Mouse (Mus musculus) hindbrain, embryonic 11.5 days (tissue): ENCODE measurements around the gene Gm20388. TPM values are rescaled to one million over a fixed set of nuclear protein-coding genes. Genes with fewer than 3 reads are reported as not detected.

Experiments used
- ATAC-seq: fragments of 200-750 bp; cut with Nextera tagmentation; 2 replicates; pipeline ENCODE4 v1.8.0; 2017; ENCODE audit warnings: mild to moderate bottlenecking, moderate TSS enrichment, moderate library complexity; ENCODE audit not compliant: low FRiP score
- DNase-seq: peaks from one replicate; pipeline ENCODE4 v3.0.0-alpha.2; 2015; ENCODE audit warnings: low spot score
- H3K27ac ChIP-seq: fragments of 300-500 bp; sonication (generic); 2 replicates; pipeline ENCODE4 v1.5.1; 2014; ENCODE audit warnings: mild to moderate bottlenecking, low read depth, low read length
- H3K27me3 ChIP-seq: fragments of 300-500 bp; sonication (generic); 2 replicates; pipeline ENCODE4 v1.6.1; 2014; ENCODE audit warnings: mild to moderate bottlenecking, low read length, moderate library complexity, mixed read lengths; ENCODE audit not compliant: control insufficient read depth, insufficient read depth
- H3K36me3 ChIP-seq: fragments of 300-500 bp; sonication (generic); 2 replicates; pipeline ENCODE4 v1.6.1; 2014; ENCODE audit warnings: mild to moderate bottlenecking, low read length, moderate library complexity, mixed read lengths; ENCODE audit not compliant: control insufficient read depth, insufficient read depth
- H3K4me1 ChIP-seq: fragments of 300-500 bp; sonication (generic); replicated peaks from 2 replicates; pipeline ENCODE4 v1.6.1; 2014; ENCODE audit warnings: low read length, mixed read lengths; ENCODE audit not compliant: control insufficient read depth, insufficient read depth
- H3K4me2 ChIP-seq: fragments of 300-500 bp; sonication (generic); replicated peaks from 2 replicates; pipeline ENCODE4 v1.6.1; 2014; ENCODE audit warnings: mild to moderate bottlenecking, low read depth, low read length
- H3K4me3 ChIP-seq: fragments of 300-500 bp; sonication (generic); 2 replicates; pipeline ENCODE4 v1.5.1; 2014; ENCODE audit warnings: low read depth, low read length
- H3K9ac ChIP-seq: fragments of 300-500 bp; sonication (generic); 2 replicates; pipeline ENCODE4 v1.6.1; 2014; ENCODE audit warnings: low read depth, low read length
- H3K9me3 ChIP-seq: fragments of 300-500 bp; sonication (generic); 2 replicates; pipeline ENCODE4 v1.6.1; 2016; ENCODE audit warnings: low read length; ENCODE audit not compliant: control insufficient read depth
- WGBS: fragments of 180-500 bp; shearing (Covaris S2); extraction: QIAGEN DNeasy Blood & Tissue Kit; methylation state at CpG from one replicate; pipeline ENCODE4 v1.1.7; 2014; 5-methylcytosine and 5-hydroxymethylcytosine counted together
- polyA plus RNA-seq: library from polyadenylated mRNA; unstranded; fragments of >200 nt; fragmentation: Nextera tagmentation; extraction: Ambion mirVana; gene quantifications from 2 replicates; pipeline ENCODE4 v1.2.1, GENCODE M21; 2014

Gm20388 gene
- polyA plus RNA-seq, 1 experiment from 2014 or later, result 11.8 TPM

DNA sequence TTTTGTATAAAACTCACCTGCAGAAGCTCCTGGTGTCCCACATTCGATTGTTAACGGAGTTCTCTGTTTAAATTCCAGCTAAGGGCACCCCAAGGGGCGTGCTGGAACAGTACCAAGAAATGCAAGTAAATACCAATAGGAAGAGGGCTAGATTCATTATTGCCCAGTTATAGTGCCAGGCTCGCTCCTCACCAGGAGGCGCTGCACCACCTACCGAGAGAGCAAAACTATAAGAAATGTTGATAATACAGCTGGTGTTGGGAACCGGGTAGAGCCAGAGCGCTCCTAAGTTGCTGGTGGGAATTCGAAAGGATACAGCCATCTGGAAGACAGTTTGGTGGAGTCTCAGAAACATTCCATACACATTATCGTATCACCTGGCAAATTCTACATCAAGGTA is 4167.4 kb downstream of the Gm20388 start:
- WGBS, result 91% methylated on average over 10 of the region's 10 CpGs
- Histone ChIP-seq H3K4me3 (no peak overlapping the region), H3K9ac (no peak overlapping the region), H3K4me1 (no peaks in the 10 kb centered on the region), H3K36me3 (no peaks in the 10 kb centered on the region), H3K27ac (no peak overlapping the region), H3K4me2 (no peak overlapping the region), H3K9me3 (no peaks in the 10 kb centered on the region), H3K27me3 (no peaks in the 10 kb centered on the region)
- ATAC-seq, result no peak
- no peak for DNase-seq

DNA sequence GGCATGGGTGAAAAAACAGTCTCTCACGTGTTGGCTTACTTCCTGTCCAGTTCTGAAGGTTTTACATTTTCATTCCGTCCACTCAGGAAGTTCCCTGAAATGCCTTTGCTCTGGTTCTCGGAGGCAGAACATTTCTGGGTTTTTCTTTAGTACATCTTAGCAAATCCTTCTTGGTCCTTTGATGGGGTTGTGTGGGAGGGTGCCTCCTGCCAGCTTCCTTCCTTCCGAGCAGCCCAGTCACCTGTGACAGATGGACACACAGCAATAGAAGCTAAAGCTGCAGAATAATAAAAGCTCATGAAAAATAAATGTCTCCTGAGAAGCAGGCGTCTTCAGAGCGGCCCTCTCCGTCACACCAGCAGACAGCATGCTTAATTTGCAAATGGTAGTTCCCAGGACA is 4168.3 kb downstream of the Gm20388 start:
- Histone ChIP-seq H3K9ac (no peak overlapping the region), H3K9me3 (no peaks in the 10 kb centered on the region)
- ATAC-seq, result no peak

DNA sequence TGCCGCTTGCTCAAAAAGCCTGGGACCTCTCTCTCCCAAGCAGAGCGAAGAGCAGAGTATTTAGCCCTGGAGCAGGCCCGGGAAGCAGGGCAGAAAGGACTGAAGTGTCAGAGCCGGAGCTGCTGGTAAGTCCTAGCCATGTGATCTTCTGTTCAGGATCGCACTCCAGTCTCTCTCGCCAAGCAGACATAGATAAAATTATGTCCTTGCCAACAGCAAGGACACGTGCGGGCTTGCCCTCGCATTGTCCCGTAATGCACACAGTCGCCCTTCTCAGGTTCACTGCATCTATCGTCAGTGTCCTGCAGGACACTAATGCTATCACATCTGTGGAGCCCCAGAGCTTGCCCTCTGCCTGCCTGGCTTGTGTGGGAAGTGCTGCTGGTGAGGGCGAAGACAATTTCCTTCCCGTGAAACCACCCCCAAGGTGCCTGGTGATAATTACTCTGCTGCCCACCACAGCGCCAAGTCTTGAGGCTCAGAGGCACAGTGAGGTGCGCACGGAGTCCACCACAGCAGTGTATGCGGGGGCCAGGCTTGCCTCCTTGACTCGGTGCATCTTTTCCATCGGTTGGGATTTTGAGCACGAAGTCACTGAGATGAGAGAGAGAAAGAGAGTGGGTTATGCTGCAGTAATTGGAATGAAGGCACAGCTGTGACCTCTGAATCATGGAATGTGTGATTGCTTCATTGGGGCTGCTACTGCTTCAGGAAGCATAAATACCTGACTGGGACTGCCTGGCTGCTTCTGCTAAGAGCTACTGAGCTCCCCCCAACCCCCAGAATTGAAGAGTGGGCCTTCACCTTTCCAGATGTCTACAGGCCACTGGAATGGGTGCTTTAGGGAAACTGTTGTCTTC is 4170.1 kb downstream of the Gm20388 start:
- DNase-seq, result no peak
- no peak overlapping the region for H3K4me2 ChIP-seq
- H3K27ac ChIP-seq, result no peak overlapping the region
- no peak overlapping the region for H3K4me3 ChIP-seq
- no peaks in the 10 kb centered on the region for H3K36me3 ChIP-seq
- H3K9ac ChIP-seq, result no peak overlapping the region
- H3K4me1 ChIP-seq, result no peaks in the 10 kb centered on the region
- no peaks in the 10 kb centered on the region for H3K27me3 ChIP-seq
- WGBS, result 86% methylated on average over 21 of the region's 21 CpGs
- no peaks in the 10 kb centered on the region for H3K9me3 ChIP-seq
- ATAC-seq, result no peak

More for the DNA sequence above, 4168.3 kb downstream of the Gm20388 start:
- H3K27ac ChIP-seq, result no peak overlapping the region
- H3K4me3 ChIP-seq, result no peak overlapping the region
- 69% methylated on average over 7 of the region's 7 CpGs for WGBS
- H3K4me1 ChIP-seq, result no peaks in the 10 kb centered on the region
- no peaks in the 10 kb centered on the region for H3K27me3 ChIP-seq
- H3K36me3 ChIP-seq, result no peaks in the 10 kb centered on the region
- DNase-seq, result no peak
- H3K4me2 ChIP-seq, result no peak overlapping the region

DNA sequence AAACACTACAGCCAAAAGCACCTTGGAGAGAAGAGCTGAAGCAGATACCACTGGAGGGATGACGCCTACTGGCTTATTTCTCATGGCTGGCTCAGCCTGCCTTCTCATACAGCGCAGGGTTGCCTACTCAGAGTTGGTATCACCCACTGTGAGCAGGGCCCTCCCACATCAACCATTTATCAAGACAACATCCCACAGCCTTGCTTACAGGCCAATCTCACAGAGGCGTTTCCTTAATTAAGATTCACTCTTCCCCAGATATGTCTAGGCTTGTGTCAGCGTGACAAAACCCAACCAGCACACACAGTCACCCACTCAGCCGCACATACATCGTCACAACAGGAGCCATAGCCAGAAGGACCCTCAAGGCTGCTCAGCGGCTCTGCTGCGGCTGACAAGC is 4172.0 kb downstream of the Gm20388 start:
- WGBS, result 91% methylated on average over 8 of the region's 8 CpGs
- H3K4me1 ChIP-seq, result no peaks in the 10 kb centered on the region
- no peak overlapping the region for H3K4me3 ChIP-seq
- no peaks in the 10 kb centered on the region for H3K9me3 ChIP-seq
- ATAC-seq, result no peak
- no peaks in the 10 kb centered on the region for H3K36me3 ChIP-seq
- H3K9ac ChIP-seq, result no peak overlapping the region
- no peak for DNase-seq
- no peaks in the 10 kb centered on the region for H3K27me3 ChIP-seq
- no peak overlapping the region for H3K4me2 ChIP-seq
- H3K27ac ChIP-seq, result no peak overlapping the region

DNA sequence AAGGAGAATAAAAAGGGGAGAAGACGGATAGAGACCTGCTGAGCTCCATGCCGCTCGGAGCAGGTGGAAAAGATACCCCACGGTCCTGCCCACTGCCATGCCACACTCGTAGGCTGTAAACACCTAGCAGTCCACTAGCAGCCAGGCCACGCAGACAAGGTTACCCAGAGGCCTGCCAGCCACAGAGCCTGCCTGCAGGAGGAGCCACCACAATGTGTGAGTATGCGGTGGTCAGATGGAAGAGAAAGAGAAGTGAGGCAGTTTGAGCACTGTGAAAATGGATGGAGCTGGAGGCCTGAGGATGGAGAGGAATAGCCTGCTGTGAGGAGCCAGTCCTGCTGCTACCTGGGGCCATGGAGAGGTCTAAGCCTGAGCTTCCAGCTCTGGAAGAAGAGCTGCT is 4173.0 kb downstream of the Gm20388 start:
- H3K4me1 ChIP-seq, result no peaks in the 10 kb centered on the region
- no peak overlapping the region for H3K4me3 ChIP-seq
- DNase-seq (no peak), ATAC-seq (no peak)
- no peaks in the 10 kb centered on the region for H3K27me3 ChIP-seq
- H3K36me3 ChIP-seq, result no peaks in the 10 kb centered on the region
- 75% methylated on average over 7 of the region's 7 CpGs for WGBS
- H3K9ac ChIP-seq, result no peak overlapping the region
- no peaks in the 10 kb centered on the region for H3K9me3 ChIP-seq
- no peak overlapping the region for H3K4me2 ChIP-seq
- H3K27ac ChIP-seq, result no peak overlapping the region

DNA sequence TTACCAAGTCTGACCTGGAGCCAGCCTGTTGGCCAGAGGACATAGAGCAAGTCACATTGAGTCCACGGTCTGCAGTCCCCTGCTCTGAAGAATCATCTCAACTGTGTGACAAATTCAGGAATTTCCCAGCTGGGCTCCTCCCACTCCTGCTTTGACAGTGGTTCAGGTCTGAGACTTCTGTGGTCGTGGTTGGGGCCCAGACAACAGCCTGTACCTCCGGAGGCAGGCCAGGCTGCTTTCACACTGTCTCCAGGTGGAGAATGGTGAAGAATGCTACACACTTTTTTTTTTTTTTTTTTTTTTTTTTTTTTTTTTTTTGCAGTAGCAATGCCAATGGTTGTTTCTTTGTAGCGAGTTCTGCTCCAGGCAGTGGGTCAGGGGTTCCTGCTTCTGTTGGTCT is 4175.0 kb downstream of the Gm20388 start:
- no peak overlapping the region for H3K4me2 ChIP-seq
- H3K4me3 ChIP-seq, result no peak overlapping the region
- no peaks in the 10 kb centered on the region for H3K27me3 ChIP-seq
- H3K27ac ChIP-seq, result no peak overlapping the region
- H3K9ac ChIP-seq, result no peak overlapping the region
- WGBS, result 77% methylated on average over 4 of the region's 4 CpGs
- no peaks in the 10 kb centered on the region for H3K4me1 ChIP-seq
- ATAC-seq, result no peak
- H3K36me3 ChIP-seq, result no peaks in the 10 kb centered on the region
- no peaks in the 10 kb centered on the region for H3K9me3 ChIP-seq
- no peak for DNase-seq

DNA sequence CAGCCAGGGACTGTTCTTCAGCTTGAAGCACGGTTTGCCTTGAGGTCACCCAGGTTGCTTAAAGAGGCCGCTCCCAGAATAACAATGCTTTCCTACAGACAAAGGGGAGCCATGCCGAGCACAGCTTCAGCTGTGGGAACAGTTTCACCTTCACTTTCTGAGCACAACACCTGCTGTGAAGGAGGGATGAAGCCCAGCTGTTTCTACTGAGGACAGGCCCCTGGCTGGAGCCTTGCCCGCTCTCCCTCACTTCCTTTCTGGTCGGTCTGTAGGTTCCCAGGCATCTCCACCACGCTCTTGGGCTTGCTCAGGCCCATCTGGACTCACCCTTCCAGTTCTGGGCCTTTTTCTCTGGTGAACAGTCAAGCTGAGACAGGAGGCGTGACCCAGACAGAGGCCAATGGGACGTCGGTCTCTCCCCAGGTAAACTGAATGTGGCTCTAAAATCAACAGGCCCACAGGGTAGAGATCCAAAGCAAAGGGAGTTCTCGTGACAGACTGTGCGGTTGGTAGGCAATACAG is 4177.5 kb downstream of the Gm20388 start:
- Histone ChIP-seq H3K27me3 (no peaks in the 10 kb centered on the region), H3K9ac (no peak overlapping the region), H3K4me1 (no peaks in the 10 kb centered on the region), H3K27ac (no peak overlapping the region), H3K36me3 (no peaks in the 10 kb centered on the region), H3K9me3 (no peaks in the 10 kb centered on the region), H3K4me3 (no peak overlapping the region), H3K4me2 (no peak overlapping the region)
- ATAC-seq (no peak), DNase-seq (no peak)
- WGBS, result 38% methylated on average over 11 of the region's 11 CpGs

DNA sequence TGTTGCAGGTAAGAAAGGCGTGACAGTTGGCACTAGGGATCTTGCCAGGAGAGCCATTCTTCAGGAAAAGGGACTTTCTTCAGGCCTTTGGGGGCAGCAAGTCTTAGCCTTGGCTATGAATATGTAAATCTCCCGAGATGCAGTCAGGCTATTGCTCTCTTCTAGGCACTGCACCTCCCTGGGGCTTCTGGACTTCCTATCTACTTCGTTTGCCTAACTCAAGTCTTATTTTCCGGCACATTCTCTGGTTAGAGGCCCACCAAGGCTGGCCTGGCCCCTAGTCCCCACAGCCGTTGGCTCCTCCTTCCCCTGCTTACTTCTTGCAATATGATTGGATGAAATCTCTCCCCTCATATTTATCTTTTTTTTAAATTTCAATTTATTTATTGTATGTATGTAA is 4178.4 kb downstream of the Gm20388 start:
- ATAC-seq (no peak), DNase-seq (no peak)
- H3K4me3 ChIP-seq, result no peak overlapping the region
- WGBS, result 82% methylated on average over 5 of the region's 5 CpGs
- H3K27me3 ChIP-seq, result no peaks in the 10 kb centered on the region
- no peak overlapping the region for H3K4me2 ChIP-seq
- H3K9me3 ChIP-seq, result no peaks in the 10 kb centered on the region
- H3K4me1 ChIP-seq, result no peaks in the 10 kb centered on the region
- H3K36me3 ChIP-seq, result no peaks in the 10 kb centered on the region
- no peak overlapping the region for H3K9ac ChIP-seq
- no peak overlapping the region for H3K27ac ChIP-seq

DNA sequence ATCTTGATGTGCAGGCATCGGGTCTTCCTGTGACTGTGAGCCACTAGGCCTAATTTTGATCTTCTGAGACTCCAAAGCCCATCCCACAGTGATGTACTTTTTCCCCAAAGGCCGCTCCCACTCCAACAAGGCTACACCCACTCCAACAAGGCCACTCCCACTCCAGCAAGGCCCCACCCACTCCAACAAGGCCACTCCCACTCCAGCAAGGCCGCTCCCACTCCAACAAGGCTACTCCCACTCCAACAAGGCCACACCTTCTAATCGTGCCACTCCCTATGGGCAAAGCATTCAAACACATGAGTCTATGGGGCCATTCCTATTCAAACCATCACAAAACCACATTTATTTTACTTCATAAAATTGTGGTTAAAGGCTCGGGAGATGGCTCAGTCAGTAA is 4179.8 kb downstream of the Gm20388 start:
- no peaks in the 10 kb centered on the region for H3K36me3 ChIP-seq
- no peaks in the 10 kb centered on the region for H3K27me3 ChIP-seq
- no peak for ATAC-seq
- H3K27ac ChIP-seq, result no peak overlapping the region
- no peak overlapping the region for H3K4me2 ChIP-seq
- no peak overlapping the region for H3K9ac ChIP-seq
- H3K9me3 ChIP-seq, result no peaks in the 10 kb centered on the region
- H3K4me1 ChIP-seq, result no peaks in the 10 kb centered on the region
- no peak for DNase-seq
- WGBS, result 90% methylated on average over 5 of the region's 5 CpGs
- H3K4me3 ChIP-seq, result no peak overlapping the region
